Mouse (Mus musculus): Measurements from ENCODE around the gene Rbms3.

The Rbms3 gene

GRCm38 (mm10) chr9:117371980-117372379, 257.7 kb downstream of the Rbms3 start:
- peak; percentile 35 for DNase-seq

GRCm38 (mm10) chr9:117370086-117370485, 259.6 kb downstream of the Rbms3 start:
- peak; percentile 64 for DNase-seq

DNA sequence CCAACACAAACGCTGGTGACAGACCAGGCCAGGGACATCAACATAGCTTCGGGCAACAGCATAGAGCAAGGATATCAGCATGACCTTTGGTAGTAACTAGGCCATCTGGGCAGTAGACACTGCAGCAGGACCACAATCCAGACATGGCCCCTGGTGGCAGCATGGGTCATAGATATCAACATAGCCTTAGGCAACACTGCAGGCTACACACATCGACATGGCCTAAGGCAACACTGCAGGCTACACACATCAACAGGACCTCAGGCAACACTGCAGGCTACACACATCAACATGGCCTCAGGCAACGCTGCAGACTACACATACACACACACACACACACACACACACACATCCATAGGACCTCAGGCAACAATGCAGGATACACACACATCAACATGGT, 261.7 kb downstream of the Rbms3 start:
- peak; percentile 71 for DNase-seq

- DNase-seq, result peak; percentile 49
Measured at GRCm38 (mm10) chr9:117364610-117365009, 265.1 kb downstream of the Rbms3 start.

- DNase-seq, result peak; percentile 23
Measured at GRCm38 (mm10) chr9:117361431-117361830, 268.3 kb downstream of the Rbms3 start.

- peak; percentile 99 for DNase-seq
Measured at GRCm38 (mm10) chr9:117356764-117357442, 272.8 kb downstream of the Rbms3 start.

DNA sequence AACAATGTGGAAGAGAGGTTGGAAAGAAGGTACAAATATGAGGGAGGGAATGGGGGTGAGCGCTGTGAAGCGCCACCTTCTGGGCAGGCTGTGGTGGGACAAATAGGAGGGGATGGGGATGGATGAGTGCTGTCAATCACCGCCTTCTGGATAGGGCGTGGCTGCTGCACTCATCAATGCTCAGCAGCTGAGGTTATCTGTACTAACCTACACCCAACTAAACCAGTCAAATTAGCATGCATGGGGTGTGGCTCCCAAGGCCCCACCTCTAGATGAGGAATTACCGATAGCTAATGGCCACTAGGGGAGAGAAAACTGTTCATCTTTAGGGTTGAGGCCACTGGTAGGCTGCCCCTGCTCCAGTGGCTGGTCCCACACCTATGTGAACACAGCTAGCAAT, 274.2 kb downstream of the Rbms3 start:
- DNase-seq, result peak; percentile 89

GRCm38 (mm10) chr9:117342336-117342735, 287.4 kb downstream of the Rbms3 start:
- DNase-seq, result no peak

DNA sequence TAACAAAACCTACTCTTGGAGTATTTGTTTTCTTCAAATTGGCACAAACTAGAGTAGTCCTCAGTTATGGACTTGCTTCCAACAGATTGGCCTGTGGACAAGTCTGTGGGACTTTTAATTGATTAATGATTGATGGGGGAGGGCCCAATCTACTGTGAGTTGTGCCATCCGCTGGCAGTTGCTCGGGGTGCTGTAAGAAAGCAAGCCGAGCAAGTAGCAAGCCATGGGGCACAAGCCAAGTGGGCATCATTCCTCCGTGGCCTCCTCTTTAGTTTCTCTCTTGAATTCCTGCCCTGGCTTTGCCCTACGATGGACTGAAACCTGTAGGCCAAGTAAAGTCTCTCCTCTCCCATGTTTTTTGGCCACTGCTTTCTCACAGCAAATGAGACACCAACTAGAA, 299.0 kb downstream of the Rbms3 start:
- peak; percentile 78 for DNase-seq

GRCm38 (mm10) chr9:117319271-117319670, 310.4 kb downstream of the Rbms3 start:
- peak; percentile 68 for DNase-seq

- DNase-seq, result peak; percentile 11
Measured at GRCm38 (mm10) chr9:117318461-117318860, 311.3 kb downstream of the Rbms3 start.

- DNase-seq, result peak; percentile 23
Measured at GRCm38 (mm10) chr9:117317251-117317650, 312.5 kb downstream of the Rbms3 start.

GRCm38 (mm10) chr9:117313642-117314041, 316.1 kb downstream of the Rbms3 start:
- DNase-seq, result peak; percentile 60

- DNase-seq, result peak; percentile 33
Measured at GRCm38 (mm10) chr9:117309809-117310208, 319.9 kb downstream of the Rbms3 start.

GRCm38 (mm10) chr9:117298991-117299390, 330.7 kb downstream of the Rbms3 start:
- DNase-seq, result peak; percentile 48

DNA sequence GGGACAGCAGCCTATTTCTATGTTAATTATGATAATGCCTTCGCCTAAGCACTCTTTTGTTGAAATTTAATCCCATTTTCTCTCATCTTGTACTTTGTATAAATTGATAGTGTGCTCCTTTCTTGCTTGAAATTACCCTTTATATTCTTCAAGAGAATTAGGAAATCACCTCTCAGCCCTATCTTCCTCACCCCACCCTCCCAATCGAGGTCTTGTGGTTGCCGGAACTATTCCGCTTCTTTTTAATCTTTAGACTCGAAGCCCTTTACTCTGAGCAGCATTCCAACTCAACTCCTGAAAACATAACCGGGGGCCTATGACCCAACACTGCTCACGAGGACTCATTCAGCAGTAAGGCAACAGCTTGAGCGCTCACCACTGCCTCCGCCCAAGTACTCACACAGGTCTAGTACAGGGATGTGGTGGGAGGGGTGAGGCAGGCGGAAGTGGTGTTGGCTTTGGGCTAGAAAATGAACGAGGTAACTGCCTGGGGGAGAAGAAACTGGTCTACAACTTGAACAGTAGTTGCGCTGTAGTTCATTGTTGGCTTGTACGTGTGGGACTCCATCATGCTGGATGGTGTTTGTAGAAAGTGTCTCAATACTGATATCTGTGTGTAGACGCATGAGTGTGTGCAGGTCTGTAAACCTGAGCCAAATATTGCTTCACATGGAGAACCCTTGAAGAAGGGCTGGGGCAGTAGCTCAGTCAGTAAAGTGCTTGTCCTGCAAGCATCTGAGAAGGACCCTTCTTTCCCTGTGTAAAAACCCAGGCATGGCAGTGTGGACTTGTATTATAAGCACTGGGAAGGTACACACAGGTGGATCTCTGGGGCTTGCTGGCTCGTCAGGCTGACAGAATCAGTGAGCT, 331.8 kb downstream of the Rbms3 start:
- DNase-seq, result peak; percentile 30

DNA sequence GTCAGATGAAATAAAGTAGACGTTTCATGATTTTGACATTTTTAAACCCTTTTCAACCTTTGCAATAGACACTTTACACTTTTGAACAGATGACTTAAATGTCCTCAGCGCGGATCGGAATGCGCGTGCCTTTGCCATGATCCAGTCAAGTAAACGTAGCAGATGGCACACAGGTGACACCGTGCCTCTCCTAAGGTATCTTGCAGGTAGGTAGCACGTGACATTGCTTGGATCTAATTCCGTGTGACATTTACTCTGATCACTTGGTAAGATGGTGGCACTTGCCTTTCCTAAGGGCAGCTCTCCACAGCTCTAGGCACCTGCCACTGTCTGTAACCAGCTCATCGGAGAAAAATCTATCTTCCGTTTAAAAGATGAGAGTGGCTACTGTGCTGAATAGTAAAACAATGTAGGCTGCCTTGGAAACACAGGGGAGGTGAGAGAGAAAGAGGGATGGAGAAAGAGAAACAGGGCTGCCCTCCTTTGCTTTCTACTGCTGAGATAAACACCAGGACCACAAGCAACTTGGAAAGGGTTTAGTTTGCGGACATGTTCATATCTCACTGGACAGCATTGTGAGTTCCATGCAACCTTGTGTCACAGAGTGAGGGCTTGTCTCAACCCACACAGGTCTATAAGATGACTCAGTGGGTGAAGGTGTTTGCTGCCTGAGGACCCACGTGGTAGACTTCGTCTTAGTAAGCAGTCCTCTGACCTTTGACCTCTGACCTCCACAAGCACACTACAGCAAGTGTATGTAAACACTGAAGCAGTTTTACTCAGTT, 338.5 kb downstream of the Rbms3 start:
- DNase-seq, result peak; percentile 76

DNA sequence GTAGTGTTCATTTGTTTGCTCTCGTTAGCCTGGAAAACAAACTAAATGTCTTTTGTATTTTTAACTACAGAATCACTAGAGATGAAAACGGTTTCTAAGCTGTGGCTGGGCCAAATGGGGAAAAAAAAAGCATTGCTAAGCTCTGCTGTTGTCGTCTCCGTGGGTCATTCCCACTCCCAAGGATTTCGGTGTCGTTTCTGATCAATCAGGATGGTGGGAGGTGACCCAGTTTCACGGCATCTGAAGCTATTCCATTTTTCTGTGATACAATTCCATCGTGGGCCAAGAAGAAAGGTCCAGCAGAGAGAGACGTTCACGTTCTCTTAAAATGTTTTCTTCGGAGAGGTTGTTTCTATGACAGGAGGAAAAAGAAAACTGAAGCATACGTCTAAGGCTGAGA, 354.9 kb downstream of the Rbms3 start:
- peak; percentile 9 for DNase-seq

DNA sequence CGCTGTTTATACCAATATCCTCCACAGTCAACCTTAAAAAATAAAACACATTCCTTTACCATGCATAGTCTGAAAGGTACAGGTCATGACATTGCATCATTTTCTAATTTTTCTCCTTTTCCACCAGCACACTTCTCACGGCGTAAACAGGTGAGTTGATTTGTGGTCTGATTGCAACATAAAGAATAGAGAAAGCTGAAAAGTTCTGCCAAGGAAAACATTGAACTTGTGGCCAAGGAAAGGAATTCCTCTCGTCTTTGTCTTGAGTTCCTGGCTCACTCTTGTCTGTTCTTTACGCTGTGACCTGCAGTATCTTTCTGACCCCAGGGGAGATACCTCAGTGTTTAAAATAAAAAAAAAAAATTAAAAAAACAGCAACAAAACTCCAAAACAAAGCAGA, 370.1 kb downstream of the Rbms3 start:
- DNase-seq, result no peak

DNA sequence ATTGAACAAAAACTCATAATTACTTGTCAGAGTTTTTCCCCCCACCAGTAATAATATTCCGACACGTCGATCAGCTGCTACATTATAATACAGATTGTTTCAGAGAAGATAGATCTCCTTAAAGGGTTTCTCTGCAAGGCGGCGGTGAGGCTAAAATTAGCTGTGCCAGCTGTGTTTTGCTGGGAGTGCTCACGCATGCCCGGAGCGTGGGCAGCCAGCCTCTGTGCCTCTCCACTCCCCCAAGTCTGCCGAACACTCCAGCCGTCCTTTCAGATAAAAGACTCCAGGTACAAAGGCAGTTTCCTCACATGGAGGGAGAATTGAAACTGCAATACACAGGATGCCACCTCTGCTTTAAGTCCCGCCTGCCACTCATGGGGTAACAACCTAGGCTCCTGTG, 376.4 kb downstream of the Rbms3 start:
- DNase-seq, result peak; percentile 82

- DNase-seq, result peak; percentile 98
Measured at GRCm38 (mm10) chr9:117252411-117252861, 377.3 kb downstream of the Rbms3 start.

DNA sequence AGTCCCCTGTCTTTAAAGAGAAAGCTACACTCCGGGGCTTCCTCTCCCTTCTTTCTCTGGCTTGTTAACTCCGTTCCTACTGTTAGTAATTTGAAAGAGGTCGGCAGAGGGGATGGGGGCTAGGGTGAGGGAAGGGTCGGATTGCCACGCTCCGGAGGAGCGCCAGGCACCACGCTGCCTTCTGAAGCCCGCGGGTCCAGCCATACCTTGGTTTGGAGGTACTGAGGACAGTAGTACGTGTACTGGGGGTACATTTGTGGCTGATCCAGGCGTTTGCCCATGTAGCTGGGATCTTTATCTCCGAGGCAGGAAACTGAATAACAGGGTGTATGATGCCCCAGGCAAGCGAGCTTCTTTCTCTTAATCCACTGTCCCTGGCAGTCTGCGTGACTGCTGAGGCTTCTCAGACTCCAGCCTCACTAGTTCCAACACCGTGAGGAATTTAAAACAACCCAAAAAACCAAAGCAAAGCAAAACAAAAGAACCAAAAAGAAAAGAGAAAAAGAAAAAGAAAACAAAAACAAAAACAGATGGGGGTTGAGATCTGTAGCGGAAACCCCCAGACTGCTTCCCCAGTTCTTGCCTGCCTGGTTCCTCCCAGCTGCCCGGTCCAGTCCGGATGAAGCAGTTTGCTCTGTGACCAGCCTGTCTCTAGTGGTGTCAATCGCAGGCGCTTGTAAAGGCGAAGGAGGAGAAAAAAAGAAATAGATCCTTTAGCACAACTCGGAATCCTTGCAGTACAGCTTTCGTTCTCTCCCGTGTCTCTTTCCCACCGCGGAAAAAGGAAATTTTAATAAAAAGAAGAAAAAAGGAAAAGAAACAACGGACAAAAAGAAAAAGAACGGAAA, 378.0 kb downstream of the Rbms3 start:
- peak; percentile 93 for DNase-seq
